Mouse (Mus musculus) neural tube, embryonic 15.5 days (tissue): Measurements from ENCODE around the gene Dynlrb2. TPM values are rescaled to one million over a fixed set of nuclear protein-coding genes. Genes with fewer than 3 reads are reported as not detected.

Experiments
- ATAC-seq: fragments of 200-750 bp; cut with Nextera tagmentation; 2 replicates; pipeline ENCODE4 v1.8.0; 2017; ENCODE audit warnings: mild to moderate bottlenecking, moderate TSS enrichment, moderate library complexity; ENCODE audit not compliant: low FRiP score
- H3K27ac ChIP-seq: fragments of 300-500 bp; sonication (generic); replicated peaks from 2 replicates; pipeline ENCODE4 v1.5.1; 2015; ENCODE audit warnings: mild to moderate bottlenecking, inconsistent platforms
- H3K27me3 ChIP-seq: fragments of 300-500 bp; sonication (generic); replicated peaks from 2 replicates; pipeline ENCODE4 v1.6.1; 2015; ENCODE audit warnings: inconsistent platforms
- H3K36me3 ChIP-seq: fragments of 300-500 bp; sonication (generic); 2 replicates; pipeline ENCODE4 v1.6.1; 2015; ENCODE audit warnings: inconsistent platforms
- H3K4me1 ChIP-seq: fragments of 300-500 bp; sonication (generic); 2 replicates; pipeline ENCODE4 v1.6.1; 2015; ENCODE audit warnings: inconsistent platforms
- H3K4me2 ChIP-seq: fragments of 300-500 bp; sonication (generic); 2 replicates; pipeline ENCODE4 v1.6.1; 2015; ENCODE audit warnings: inconsistent platforms, mild to moderate bottlenecking, moderate library complexity
- H3K4me3 ChIP-seq: fragments of 300-500 bp; sonication (generic); replicated peaks from 2 replicates; pipeline ENCODE4 v1.5.1; 2015; ENCODE audit warnings: mild to moderate bottlenecking, inconsistent platforms
- H3K9ac ChIP-seq: fragments of 300-500 bp; sonication (generic); replicated peaks from 2 replicates; pipeline ENCODE4 v1.6.1; 2015; ENCODE audit warnings: mild to moderate bottlenecking, inconsistent platforms
- H3K9me3 ChIP-seq: fragments of 300-500 bp; sonication (generic); replicated peaks from 2 replicates; pipeline ENCODE4 v1.6.1; 2016; ENCODE audit warnings: inconsistent platforms
- WGBS: fragments of 180-500 bp; shearing (Covaris S2); methylation state at CpG from one replicate; pipeline ENCODE4 v1.1.7; 2015; ENCODE audit warnings: mixed read lengths; 5-methylcytosine and 5-hydroxymethylcytosine counted together
- polyA plus RNA-seq: library from polyadenylated mRNA; unstranded; fragments of >200 nt; fragmentation: Nextera tagmentation; extraction: Ambion mirVana; gene quantifications from 2 replicates; pipeline ENCODE4 v1.2.1, GENCODE M21; 2015

Gene Dynlrb2
- polyA plus RNA-seq, 1 experiment from 2014 or later: 7.0 TPM

DNA sequence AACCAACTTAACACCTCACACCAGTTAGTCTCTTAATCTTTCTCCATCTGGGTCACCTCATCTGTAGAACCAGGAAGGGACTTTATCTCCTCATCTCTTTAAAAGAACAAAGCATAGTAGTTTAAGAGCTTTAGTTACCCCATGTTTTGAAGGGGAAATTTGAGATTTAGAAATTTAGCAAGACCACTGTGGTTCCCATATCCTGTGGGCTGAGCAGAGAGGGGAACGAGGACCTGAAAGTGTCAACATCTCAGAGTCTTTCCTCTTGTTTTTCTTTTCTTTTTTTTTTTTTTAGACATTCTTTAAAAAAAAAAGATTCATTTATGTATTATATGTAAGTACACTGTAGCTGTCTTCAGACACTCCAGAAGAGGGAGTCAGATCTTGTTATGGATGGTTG is 38.6 kb downstream of the Dynlrb2 start:
- WGBS: 89% methylated on average over 1 of the region's 1 CpGs
- H3K9ac ChIP-seq: no peak overlapping the region
- no peak overlapping the region for H3K4me2 ChIP-seq
- no peak overlapping the region for H3K4me3 ChIP-seq
- H3K4me1 ChIP-seq: no peaks in the 10 kb centered on the region
- H3K9me3 ChIP-seq: no peaks in the 10 kb centered on the region
- no peak overlapping the region for H3K27ac ChIP-seq
- ATAC-seq: no peak
- no peaks in the 10 kb centered on the region for H3K36me3 ChIP-seq
- H3K27me3 ChIP-seq: no peaks in the 10 kb centered on the region

DNA sequence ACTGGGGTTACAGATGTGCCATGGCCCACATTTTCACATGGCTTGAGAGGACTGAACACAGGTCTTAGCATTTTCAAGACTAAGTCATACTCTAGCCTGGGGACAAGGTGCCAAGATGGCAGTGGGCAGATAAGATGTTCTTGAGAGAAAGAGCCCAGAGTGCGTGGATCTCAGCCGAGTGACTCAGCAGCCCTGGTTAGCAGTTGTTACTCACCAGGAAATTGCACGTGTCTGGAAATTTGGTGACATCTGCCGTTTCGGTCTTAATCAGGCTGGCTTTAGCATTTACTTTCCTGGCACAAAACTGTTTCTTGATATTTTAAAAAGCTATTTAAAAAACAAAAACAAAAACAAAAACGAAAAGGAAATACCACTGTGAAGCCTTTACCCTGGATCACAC is 47.5 kb downstream of the Dynlrb2 start:
- no peak overlapping the region for H3K4me2 ChIP-seq
- H3K4me3 ChIP-seq: no peak overlapping the region
- ATAC-seq: no peak
- H3K27me3 ChIP-seq: no peaks in the 10 kb centered on the region
- H3K36me3 ChIP-seq: no peaks in the 10 kb centered on the region
- H3K4me1 ChIP-seq: no peaks in the 10 kb centered on the region
- H3K9me3 ChIP-seq: 0 out of 2 replicates have a peak, but pooled peaks cover 4% of the 10 kb centered on the region
- 88% methylated on average over 6 of the region's 6 CpGs for WGBS
- no peak overlapping the region for H3K27ac ChIP-seq
- H3K9ac ChIP-seq: no peak overlapping the region

DNA sequence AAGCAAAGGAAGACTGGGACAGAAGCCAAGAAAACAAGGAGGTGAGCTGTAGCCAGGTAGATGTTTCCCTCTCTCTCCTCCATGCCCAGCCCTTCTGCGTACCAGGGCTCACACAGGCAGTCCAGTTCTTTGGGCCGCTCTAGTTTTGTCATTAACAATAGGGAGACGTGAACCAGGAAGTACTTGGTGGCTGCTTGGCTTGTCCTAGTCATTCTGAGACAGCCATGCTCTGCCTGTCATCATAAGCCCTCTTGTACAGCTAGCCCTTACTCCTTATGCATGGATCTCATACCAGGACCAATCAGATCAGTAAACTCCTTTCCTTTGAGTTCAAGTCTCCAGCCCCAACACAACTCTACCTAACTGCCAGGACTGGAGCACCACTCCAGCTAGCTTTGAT is 48.0 kb downstream of the Dynlrb2 start:
- H3K9me3 ChIP-seq: 0 out of 2 replicates have a peak, but pooled peaks cover 4% of the 10 kb centered on the region
- H3K4me2 ChIP-seq: no peak overlapping the region
- H3K36me3 ChIP-seq: no peaks in the 10 kb centered on the region
- no peak overlapping the region for H3K27ac ChIP-seq
- WGBS: 88% methylated on average over 3 of the region's 3 CpGs
- no peak overlapping the region for H3K9ac ChIP-seq
- no peak for ATAC-seq
- H3K4me3 ChIP-seq: no peak overlapping the region
- no peaks in the 10 kb centered on the region for H3K27me3 ChIP-seq
- H3K4me1 ChIP-seq: no peaks in the 10 kb centered on the region

Other genes with a start within 250 kb of the Dynlrb2 start
- 10.6 and 11.3 TPM in 2 replicates for gene Cdyl2, start 228.0 kb downstream of the Dynlrb2 start, polyA plus RNA-seq